In the genomic region with DNA sequence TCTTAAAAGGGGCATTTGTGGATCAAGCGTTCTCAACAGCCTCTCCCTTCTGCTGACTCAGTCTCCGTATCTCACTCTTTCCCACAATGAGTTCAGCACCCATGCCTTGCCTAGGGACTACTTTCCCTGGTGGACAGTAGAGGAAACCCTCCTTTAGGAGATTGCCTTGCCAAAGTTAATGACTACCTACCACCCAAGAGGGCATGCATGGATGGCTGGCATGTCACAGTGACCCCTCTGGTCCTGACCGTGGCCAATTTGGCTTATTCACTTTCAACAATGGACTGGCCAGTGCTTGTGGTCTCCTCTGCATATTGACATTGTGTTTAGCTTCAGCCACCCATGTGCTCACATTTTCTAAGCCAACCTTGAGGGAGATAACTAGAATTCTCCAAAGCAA, we compare ENCODE assay signal across 22 mouse cellular contexts. TPM values are rescaled to one million over a fixed set of nuclear protein-coding genes. Genes with fewer than 3 reads are reported as not detected.
DNase-seq lines count a peak whose midpoint lies in the region; ATAC-seq lines count a peak whose summit lies in the region.
"Had no signal": no experiment of that assay in that cellular context is flagged by ENCODE, and none has a peak within 500 bp of the region (broad histone marks: within the 10 kb centered on the region; RNA-seq: fewer than 3 reads in every experiment).

No protein-coding gene starts in this region.

- H3K4me3 ChIP-seq in liver, embryonic 12.5 days, result no peak overlapping the region
- H3K4me3 ChIP-seq in kidney, embryonic 16.5 days (ENCODE audit: low read length), result no peak overlapping the region
- H3K4me3 ChIP-seq: embryonic facial prominence, embryonic 12.5 days; embryonic facial prominence, embryonic 15.5 days; gastrocnemius, adult 2 months; hindbrain, embryonic 13.5 days had no signal

- 0 out of 2 replicates have a peak overlapping the region, but pooled peaks have one; percentile 3 for H3K27ac ChIP-seq in liver, embryonic 12.5 days
- H3K27ac ChIP-seq in kidney, embryonic 16.5 days (ENCODE audit: low read length), result no peak overlapping the region
- H3K27ac ChIP-seq: embryonic facial prominence, embryonic 12.5 days; embryonic facial prominence, embryonic 15.5 days; gastrocnemius, adult 2 months; hindbrain, embryonic 13.5 days had no signal

- H3K36me3 ChIP-seq in liver, embryonic 12.5 days, result no peaks in the 10 kb centered on the region
- no peaks in the 10 kb centered on the region for H3K36me3 ChIP-seq in kidney, embryonic 16.5 days (ENCODE audit: insufficient read depth, low read length)
- H3K36me3 ChIP-seq: embryonic facial prominence, embryonic 12.5 days; embryonic facial prominence, embryonic 15.5 days; hindbrain, embryonic 13.5 days had no signal

- peaks cover 62% of the 10 kb centered on the region for H3K4me1 ChIP-seq in liver, embryonic 12.5 days
- peaks cover 16% of the 10 kb centered on the region for H3K4me1 ChIP-seq in kidney, embryonic 16.5 days (ENCODE audit: insufficient read depth, low read length)
- H3K4me1 ChIP-seq: embryonic facial prominence, embryonic 12.5 days; embryonic facial prominence, embryonic 15.5 days had no signal

- no peak overlapping the region for H3K9ac ChIP-seq in liver, embryonic 12.5 days
- H3K9ac ChIP-seq in kidney, embryonic 16.5 days (replicated peaks; ENCODE audit: low read length), result no peak overlapping the region
- H3K9ac ChIP-seq: embryonic facial prominence, embryonic 12.5 days; embryonic facial prominence, embryonic 15.5 days; forebrain, postnatal 0 days; hindbrain, embryonic 13.5 days had no signal

- H3K27me3 ChIP-seq in liver, embryonic 12.5 days (replicated peaks), result no peaks in the 10 kb centered on the region
- no peaks in the 10 kb centered on the region for H3K27me3 ChIP-seq in kidney, embryonic 16.5 days (ENCODE audit: insufficient read depth, low read length)
- H3K27me3 ChIP-seq: embryonic facial prominence, embryonic 12.5 days; embryonic facial prominence, embryonic 15.5 days; hindbrain, embryonic 13.5 days had no signal

- ATAC-seq in liver, embryonic 12.5 days, result no peak
- peak; percentile 70; the same call in 1 of the 2 replicates for ATAC-seq in kidney, embryonic 16.5 days (ENCODE audit: low FRiP score, low TSS enrichment)
- ATAC-seq: CD4-positive, CD25-positive, alpha-beta regulatory T cell, adult 4 months; forebrain, embryonic 14.5 days; forebrain, postnatal 0 days had no signal

- no peaks in the 10 kb centered on the region for H3K9me3 ChIP-seq in liver, embryonic 12.5 days (replicated peaks)
- H3K9me3 ChIP-seq in kidney, embryonic 16.5 days (ENCODE audit: low read length), result no peaks in the 10 kb centered on the region
- H3K9me3 ChIP-seq: embryonic facial prominence, embryonic 12.5 days; embryonic facial prominence, embryonic 15.5 days; hindbrain, embryonic 13.5 days had no signal

- H3K4me2 ChIP-seq in liver, embryonic 12.5 days, result no peak overlapping the region
- no peak overlapping the region for H3K4me2 ChIP-seq in kidney, embryonic 16.5 days (replicated peaks; ENCODE audit: low read depth, low read length)
- H3K4me2 ChIP-seq: embryonic facial prominence, embryonic 12.5 days; embryonic facial prominence, embryonic 15.5 days; heart, embryonic 11.5 days; hindbrain, embryonic 13.5 days had no signal

- DNase-seq in kidney, adult 8-10 months, result peak; percentile 13 to 16
- no peak for DNase-seq in kidney, postnatal 14 days
- DNase-seq in liver, result no peak
- DNase-seq in ovary, postnatal 10 days (ENCODE audit: low spot score), result no peak
- DNase-seq: adrenal gland, adult 2 months; adrenal gland, postnatal 14 days; cerebellum, adult 11 months; cerebellum, adult 2 months; cerebellum, adult 9-11 months; cerebellum, postnatal 25 days; forebrain, postnatal 0 days; gastrocnemius, adult 2 months; gastrocnemius, postnatal 14 days; heart, adult 11 months had no signal

- 67% methylated on average over 3 of the region's 3 CpGs for WGBS in liver, embryonic 12.5 days (ENCODE audit: insufficient replicate concordance)
- 80% methylated on average over 3 of the region's 3 CpGs for WGBS in kidney, embryonic 16.5 days

RNA-seq across cellular contexts. Expression of a gene that starts 19.8 kb away (rescaled TPM):
- 14.7 and 14.9 TPM in 2 replicates for polyA plus RNA-seq in liver, embryonic 12.5 days (2016; fragmentation: Nextera tagmentation; extraction: Ambion mirVana)
- 13.3 and 15.9 TPM in 2 replicates for polyA plus RNA-seq in kidney, embryonic 16.5 days (2015; fragmentation: Nextera tagmentation; extraction: Ambion mirVana)

Comparison
In these comparisons a context has a peak if more than half of its experiments do, and no peak if none do; other contexts are left out.
1. DNase-seq: peak in kidney, adult 8-10 months (2 of 2); none in kidney, postnatal 14 days (single experiment), liver (single experiment) and ovary, postnatal 10 days (single experiment).